Mouse (Mus musculus): ENCODE data around the gene Gm7075. TPM values are rescaled to one million over a fixed set of nuclear protein-coding genes. Genes with fewer than 3 reads are reported as not detected.
"Not testable (repeated sequence)": the region's sequence is repeated elsewhere in the genome, so short reads cannot be mapped to it uniquely, and the experiment has no call there.

Gene Gm7075
- polyA plus RNA-seq, 1 experiment, result not detected

- H3K4me3 ChIP-seq (ENCODE audit: insufficient read depth, low read depth, low read length), result no peak overlapping the region
- H3K4me1 ChIP-seq (ENCODE audit: control insufficient read depth, insufficient read depth, low read length), result no peaks in the 10 kb centered on the region
- no peak overlapping the region for H3K27ac ChIP-seq (ENCODE audit: insufficient read depth, low read depth, low read length)
- TF ChIP-seq POLR2A (IDR thresholded peaks at IDR 0.05; ENCODE audit: insufficient read depth, low read depth, low read length) (no peak), CTCF (IDR thresholded peaks at IDR 0.05; ENCODE audit: insufficient read depth, low read depth, low read length) (no peak)
Observed at GRCm38 (mm10) chr10:63424475-63424814, 2.9 kb upstream of the Gm7075 start.

- 82% methylated on average over 9 of the region's 9 CpGs for WGBS
Observed at GRCm38 (mm10) chr10:63423591-63424474, 2.2 kb upstream of the Gm7075 start.

GRCm38 (mm10) chr10:63422736-63422992 lies 1.1 kb upstream of the Gm7075 start:
- TF ChIP-seq CTCF (IDR thresholded peaks at IDR 0.05; ENCODE audit: insufficient read depth, low read depth, low read length), result no peak
- TF ChIP-seq POLR2A (IDR thresholded peaks at IDR 0.05; ENCODE audit: insufficient read depth, low read depth, low read length), result no peak
- Histone ChIP-seq H3K27ac (ENCODE audit: insufficient read depth, low read depth, low read length) (no peak overlapping the region), H3K4me3 (ENCODE audit: insufficient read depth, low read depth, low read length) (no peak overlapping the region), H3K4me1 (ENCODE audit: control insufficient read depth, insufficient read depth, low read length) (no peaks in the 10 kb centered on the region)
- 75% methylated on average over 5 of the region's 5 CpGs for WGBS

More at GRCm38 (mm10) chr10:63423591-63424474, 2.2 kb upstream of the Gm7075 start:
- Histone ChIP-seq H3K4me1 (ENCODE audit: control insufficient read depth, insufficient read depth, low read length) (no peaks in the 10 kb centered on the region), H3K27ac (ENCODE audit: insufficient read depth, low read depth, low read length) (no peak overlapping the region), H3K4me3 (ENCODE audit: insufficient read depth, low read depth, low read length) (no peak overlapping the region)
- TF ChIP-seq POLR2A (IDR thresholded peaks at IDR 0.05; ENCODE audit: insufficient read depth, low read depth, low read length), result no peak
- TF ChIP-seq CTCF (IDR thresholded peaks at IDR 0.05; ENCODE audit: insufficient read depth, low read depth, low read length), result no peak

GRCm38 (mm10) chr10:63417061-63417460 lies 4.5 kb downstream of the Gm7075 start:
- H3K27ac ChIP-seq (ENCODE audit: insufficient read depth, low read depth, low read length), result no peak overlapping the region
- no peak for TF ChIP-seq CTCF (IDR thresholded peaks at IDR 0.05; ENCODE audit: insufficient read depth, low read depth, low read length)
- TF ChIP-seq POLR2A (IDR thresholded peaks at IDR 0.05; ENCODE audit: insufficient read depth, low read depth, low read length), result no peak
- 54% methylated on average over 5 of the region's 5 CpGs for WGBS
- H3K4me3 ChIP-seq (ENCODE audit: insufficient read depth, low read depth, low read length), result no peak overlapping the region
- H3K4me1 ChIP-seq (ENCODE audit: control insufficient read depth, insufficient read depth, low read length), result no peaks in the 10 kb centered on the region

- WGBS, result 62% methylated on average over 7 of the region's 7 CpGs
Observed at GRCm38 (mm10) chr10:63415850-63416249, 5.7 kb downstream of the Gm7075 start.

GRCm38 (mm10) chr10:63415287-63415686 lies 6.3 kb downstream of the Gm7075 start:
- TF ChIP-seq CTCF (IDR thresholded peaks at IDR 0.05; ENCODE audit: insufficient read depth, low read depth, low read length), result no peak
- no peak for TF ChIP-seq POLR2A (IDR thresholded peaks at IDR 0.05; ENCODE audit: insufficient read depth, low read depth, low read length)
- H3K27ac ChIP-seq (ENCODE audit: insufficient read depth, low read depth, low read length), result no peak overlapping the region
- H3K4me3 ChIP-seq (ENCODE audit: insufficient read depth, low read depth, low read length), result no peak overlapping the region
- WGBS, result 72% methylated on average over 7 of the region's 7 CpGs
- H3K4me1 ChIP-seq (ENCODE audit: control insufficient read depth, insufficient read depth, low read length), result no peaks in the 10 kb centered on the region

More at GRCm38 (mm10) chr10:63415850-63416249, 5.7 kb downstream of the Gm7075 start:
- TF ChIP-seq POLR2A (IDR thresholded peaks at IDR 0.05; ENCODE audit: insufficient read depth, low read depth, low read length), result no peak
- no peak for TF ChIP-seq CTCF (IDR thresholded peaks at IDR 0.05; ENCODE audit: insufficient read depth, low read depth, low read length)
- Histone ChIP-seq H3K4me1 (ENCODE audit: control insufficient read depth, insufficient read depth, low read length) (no peaks in the 10 kb centered on the region), H3K4me3 (ENCODE audit: insufficient read depth, low read depth, low read length) (no peak overlapping the region), H3K27ac (ENCODE audit: insufficient read depth, low read depth, low read length) (no peak overlapping the region)

GRCm38 (mm10) chr10:63412756-63413155 lies 8.8 kb downstream of the Gm7075 start:
- H3K4me1 ChIP-seq (ENCODE audit: control insufficient read depth, insufficient read depth, low read length), result no peaks in the 10 kb centered on the region
- H3K4me3 ChIP-seq (ENCODE audit: insufficient read depth, low read depth, low read length), result no peak overlapping the region
- 94% methylated on average over 17 of the region's 17 CpGs for WGBS
- no peak for TF ChIP-seq POLR2A (IDR thresholded peaks at IDR 0.05; ENCODE audit: insufficient read depth, low read depth, low read length)
- TF ChIP-seq CTCF (IDR thresholded peaks at IDR 0.05; ENCODE audit: insufficient read depth, low read depth, low read length), result no peak
- no peak overlapping the region for H3K27ac ChIP-seq (ENCODE audit: insufficient read depth, low read depth, low read length)

- not testable (repeated sequence) for H3K27ac ChIP-seq (ENCODE audit: insufficient read depth, low read depth, low read length); H3K4me3 ChIP-seq (ENCODE audit: insufficient read depth, low read depth, low read length); H3K4me1 ChIP-seq (ENCODE audit: control insufficient read depth, insufficient read depth, low read length)
- WGBS, result 94% methylated on average over 6 of the region's 7 CpGs
Observed at GRCm38 (mm10) chr10:63411674-63412073, 9.9 kb downstream of the Gm7075 start.

GRCm38 (mm10) chr10:63410162-63410956 lies 11.2 kb downstream of the Gm7075 start:
- no peaks in the 10 kb centered on the region for H3K4me1 ChIP-seq (ENCODE audit: control insufficient read depth, insufficient read depth, low read length)
- H3K27ac ChIP-seq (ENCODE audit: insufficient read depth, low read depth, low read length), result no peak overlapping the region
- TF ChIP-seq POLR2A (IDR thresholded peaks at IDR 0.05; ENCODE audit: insufficient read depth, low read depth, low read length) (no peak), CTCF (IDR thresholded peaks at IDR 0.05; ENCODE audit: insufficient read depth, low read depth, low read length) (no peak)
- H3K4me3 ChIP-seq (ENCODE audit: insufficient read depth, low read depth, low read length), result no peak overlapping the region
- WGBS, result 49% methylated on average over 16 of the region's 16 CpGs

Data from olfactory bulb, adult 2 months (tissue).